Mouse (Mus musculus): ENCODE measurements around the gene Gng3.
A peak's percentile ranks its signal among the peaks of the same experiment; 100 is the strongest.

The Gng3 gene

GRCm38 (mm10) chr19:8806810-8807209, 32.2 kb downstream of the Gng3 start:
- DNase-seq (ENCODE audit: low read depth, low spot score), result no peak

GRCm38 (mm10) chr19:8803879-8804660, 34.9 kb downstream of the Gng3 start:
- DNase-seq (ENCODE audit: low read depth, low spot score), result no peak

GRCm38 (mm10) chr19:8803204-8803780, 35.7 kb downstream of the Gng3 start:
- DNase-seq (ENCODE audit: low read depth, low spot score), result no peak

GRCm38 (mm10) chr19:8802130-8802821, 36.7 kb downstream of the Gng3 start, which contains the start of gene Zbtb3:
Gene Zbtb3, plus strand, starts transcription at chr19:8802555.
- DNase-seq (ENCODE audit: low read depth, low spot score), result peak; percentile 100

- no peak for DNase-seq (ENCODE audit: low read depth, low spot score)
These were observed 40.1 kb downstream of the Gng3 start for GRCm38 (mm10) chr19:8798947-8799315.

GRCm38 (mm10) chr19:8798264-8798946, 40.6 kb downstream of the Gng3 start, which contains the start of gene Polr2g:
Gene Polr2g, minus strand, starts transcription at chr19:8798577.
- DNase-seq (ENCODE audit: low read depth, low spot score), result peak; percentile 97

- DNase-seq (ENCODE audit: low read depth, low spot score), result no peak
These were observed 48.8 kb downstream of the Gng3 start for GRCm38 (mm10) chr19:8790171-8790570.

GRCm38 (mm10) chr19:8789171-8789570, 49.8 kb downstream of the Gng3 start:
- DNase-seq (ENCODE audit: low read depth, low spot score), result no peak

- peak; percentile 48 for DNase-seq (ENCODE audit: low read depth, low spot score)
These were observed 50.5 kb downstream of the Gng3 start for GRCm38 (mm10) chr19:8788521-8788920.

Measured in ZHBTc4 (cell line).